Mouse (Mus musculus): ENCODE results near the gene Zdhhc12.
A peak's percentile ranks its signal among the peaks of the same experiment; 100 is the strongest.

Zdhhc12 gene

GRCm38 (mm10) chr2:30095882-30096527, 2.6 kb upstream of the Zdhhc12 start:
- peak; percentile 53 for DNase-seq

- no peak for DNase-seq
These were observed 750 bp upstream of the Zdhhc12 start for GRCm38 (mm10) chr2:30094208-30094588.

GRCm38 (mm10) chr2:30092280-30092918, 1.0 kb downstream of the Zdhhc12 start:
- no peak for DNase-seq

- no peak for DNase-seq
These were observed 1.9 kb downstream of the Zdhhc12 start for GRCm38 (mm10) chr2:30091521-30091920.

GRCm38 (mm10) chr2:30087310-30087709, 6.1 kb downstream of the Zdhhc12 start:
- DNase-seq = no peak

GRCm38 (mm10) chr2:30084632-30085031, 8.8 kb downstream of the Zdhhc12 start:
- DNase-seq = no peak

- no peak for DNase-seq
These were observed 9.3 kb downstream of the Zdhhc12 start for GRCm38 (mm10) chr2:30084113-30084512.

GRCm38 (mm10) chr2:30080181-30080800, 13.2 kb downstream of the Zdhhc12 start:
- DNase-seq = no peak

GRCm38 (mm10) chr2:30078760-30079159, 14.7 kb downstream of the Zdhhc12 start:
- no peak for DNase-seq

- DNase-seq = no peak
These were observed 15.1 kb downstream of the Zdhhc12 start for GRCm38 (mm10) chr2:30078349-30078712.

- DNase-seq = peak; percentile 74
These were observed 15.7 kb downstream of the Zdhhc12 start, which contains the start of gene Pkn3 for GRCm38 (mm10) chr2:30077502-30078348. Gene Pkn3 (plus strand): TSS chr2:30077684.

GRCm38 (mm10) chr2:30076959-30077358, 16.5 kb downstream of the Zdhhc12 start:
- DNase-seq = no peak

- no peak for DNase-seq
These were observed 17.0 kb downstream of the Zdhhc12 start for GRCm38 (mm10) chr2:30076439-30076838.

GRCm38 (mm10) chr2:30075625-30076024, 17.8 kb downstream of the Zdhhc12 start:
- DNase-seq = no peak

- no peak for DNase-seq
These were observed 20.2 kb downstream of the Zdhhc12 start for GRCm38 (mm10) chr2:30073285-30073684.

GRCm38 (mm10) chr2:30072875-30073274, 20.6 kb downstream of the Zdhhc12 start:
- DNase-seq = no peak

- DNase-seq = no peak
These were observed 25.5 kb downstream of the Zdhhc12 start for GRCm38 (mm10) chr2:30067962-30068361.

GRCm38 (mm10) chr2:30067031-30067888, 26.2 kb downstream of the Zdhhc12 start:
- peak; percentile 46 for DNase-seq

GRCm38 (mm10) chr2:30066046-30066901, 27.2 kb downstream of the Zdhhc12 start:
- DNase-seq = peak; percentile 93

- peak; percentile 39 for DNase-seq
These were observed 29.1 kb downstream of the Zdhhc12 start for GRCm38 (mm10) chr2:30064298-30064697.

GRCm38 (mm10) chr2:30063791-30064190, 29.7 kb downstream of the Zdhhc12 start:
- DNase-seq = no peak

Data from cerebellum, adult 9-10 months (tissue).